Mouse (Mus musculus): ENCODE data around the gene Smr3a.

Gene Smr3a

GRCm38 (mm10) chr5:88002249-88002648 lies at the start of gene Smr3a:
Gene Smr3a, plus strand, starts transcription at chr5:88002549.
- peaks cover 9% of the 10 kb centered on the region for H3K4me1 ChIP-seq (replicated peaks; ENCODE audit: low read depth, low read length)
- H3K4me3 ChIP-seq (replicated peaks; ENCODE audit: low read length): no peak within 1 kb of the TSS
- TF ChIP-seq POU5F1 (IDR thresholded peaks at IDR 0.05; ENCODE audit: borderline replicate concordance, low read length) (no peak), CTCF (conservative IDR thresholded peaks at IDR 0.05; ENCODE audit: low read length) (no peak), NANOG (IDR thresholded peaks at IDR 0.05; ENCODE audit: borderline replicate concordance, low read length) (no peak)
- no peaks in the 10 kb centered on the region for H3K27me3 ChIP-seq (ENCODE audit: insufficient read depth, low read length)
- no peaks in the 10 kb centered on the region for H3K9me3 ChIP-seq (ENCODE audit: low read length)
- H3K36me3 ChIP-seq (ENCODE audit: insufficient read depth, low read length): no peaks in the 10 kb centered on the region

- TF ChIP-seq NANOG (IDR thresholded peaks at IDR 0.05; ENCODE audit: borderline replicate concordance, low read length): no peak
- TF ChIP-seq POU5F1 (IDR thresholded peaks at IDR 0.05; ENCODE audit: borderline replicate concordance, low read length): no peak
- TF ChIP-seq CTCF (conservative IDR thresholded peaks at IDR 0.05; ENCODE audit: low read length): no peak
- Histone ChIP-seq H3K4me1 (replicated peaks; ENCODE audit: low read depth, low read length) (peaks cover 11% of the 10 kb centered on the region), H3K27me3 (ENCODE audit: insufficient read depth, low read length) (no peaks in the 10 kb centered on the region), H3K9me3 (ENCODE audit: low read length) (peaks cover under 1% of the 10 kb centered on the region; the same call in 1 of the 2 replicates), H3K4me3 (replicated peaks; ENCODE audit: low read length) (no peak within 1 kb of the TSS), H3K36me3 (ENCODE audit: insufficient read depth, low read length) (no peaks in the 10 kb centered on the region)
Observed at GRCm38 (mm10) chr5:87969201-87969600, 33.1 kb upstream of the Smr3a start, which contains the start of the genes 2310003L06Rik and Gm28434. Gene 2310003L06Rik, plus strand, starts transcription at chr5:87969459. Gene Gm28434, plus strand, starts transcription at chr5:87969517.

DNA sequence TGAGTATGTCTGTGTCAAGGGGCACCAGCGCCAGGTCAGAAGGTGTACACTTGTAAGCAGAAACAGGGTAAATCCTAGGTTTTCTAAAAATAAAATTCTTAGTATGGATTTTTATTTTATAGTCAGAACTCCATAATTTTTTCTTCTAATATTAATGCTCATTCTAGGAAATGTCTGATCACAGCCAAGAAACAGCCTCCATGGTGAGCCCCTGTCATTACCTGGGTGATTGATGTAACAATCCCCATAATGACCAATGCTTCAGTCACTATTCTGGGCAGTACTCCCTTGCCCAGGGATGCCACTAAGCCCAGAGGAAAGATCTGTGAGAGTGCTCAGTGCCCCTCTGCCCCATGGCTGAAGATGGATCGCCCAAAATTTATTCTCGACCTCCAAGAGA lies 23.2 kb upstream of the Smr3a start, which contains the start of gene Cabs1:
TSS of gene Cabs1 (plus strand) at position 301 of the 400 bp plus-strand sequence.
- Histone ChIP-seq H3K4me1 (replicated peaks; ENCODE audit: low read depth, low read length) (no peaks in the 10 kb centered on the region), H3K27me3 (ENCODE audit: insufficient read depth, low read length) (no peaks in the 10 kb centered on the region), H3K36me3 (ENCODE audit: insufficient read depth, low read length) (no peaks in the 10 kb centered on the region), H3K4me3 (replicated peaks; ENCODE audit: low read length) (no peak within 1 kb of the TSS), H3K9me3 (ENCODE audit: low read length) (no peaks in the 10 kb centered on the region)
- TF ChIP-seq CTCF (conservative IDR thresholded peaks at IDR 0.05; ENCODE audit: low read length) (no peak), NANOG (IDR thresholded peaks at IDR 0.05; ENCODE audit: borderline replicate concordance, low read length) (no peak), POU5F1 (IDR thresholded peaks at IDR 0.05; ENCODE audit: borderline replicate concordance, low read length) (no peak)

- Histone ChIP-seq H3K27me3 (ENCODE audit: insufficient read depth, low read length) (no peaks in the 10 kb centered on the region), H3K36me3 (ENCODE audit: insufficient read depth, low read length) (no peaks in the 10 kb centered on the region), H3K9me3 (ENCODE audit: low read length) (no peaks in the 10 kb centered on the region), H3K4me1 (replicated peaks; ENCODE audit: low read depth, low read length) (no peaks in the 10 kb centered on the region), H3K4me3 (replicated peaks; ENCODE audit: low read length) (no peak overlapping the region)
- TF ChIP-seq POU5F1 (IDR thresholded peaks at IDR 0.05; ENCODE audit: borderline replicate concordance, low read length) (no peak), NANOG (IDR thresholded peaks at IDR 0.05; ENCODE audit: borderline replicate concordance, low read length) (no peak), CTCF (conservative IDR thresholded peaks at IDR 0.05; ENCODE audit: low read length) (no peak)
Observed at GRCm38 (mm10) chr5:87982468-87983214, 19.7 kb upstream of the Smr3a start.

GRCm38 (mm10) chr5:88005241-88005640 lies 2.9 kb downstream of the Smr3a start:
- H3K9me3 ChIP-seq (ENCODE audit: low read length): no peaks in the 10 kb centered on the region
- no peak overlapping the region for H3K4me3 ChIP-seq (replicated peaks; ENCODE audit: low read length)
- no peaks in the 10 kb centered on the region for H3K27me3 ChIP-seq (ENCODE audit: insufficient read depth, low read length)
- peaks cover 15% of the 10 kb centered on the region for H3K4me1 ChIP-seq (replicated peaks; ENCODE audit: low read depth, low read length)
- H3K36me3 ChIP-seq (ENCODE audit: insufficient read depth, low read length): no peaks in the 10 kb centered on the region
- TF ChIP-seq CTCF (conservative IDR thresholded peaks at IDR 0.05; ENCODE audit: low read length) (no peak), POU5F1 (IDR thresholded peaks at IDR 0.05; ENCODE audit: borderline replicate concordance, low read length) (no peak), NANOG (IDR thresholded peaks at IDR 0.05; ENCODE audit: borderline replicate concordance, low read length) (peak; percentile 46; the same call in 1 of the 2 replicates)

Measured in E14TG2a.4 (cell line).